Mouse (Mus musculus) frontal cortex, adult 2 months (tissue): ENCODE data around the gene Mrpl40. TPM values are rescaled to one million over a fixed set of nuclear protein-coding genes. Genes with fewer than 3 reads are reported as not detected.

Experiments used
- DNase-seq, 2 experiments: peaks; one replicate each; pipeline ENCODE4 v3.0.0; 2022; ENCODE audit warnings: low spot score in 1 of 2; ENCODE audit errors: extremely low spot score in 1 of 2
- polyA plus RNA-seq: library from polyadenylated mRNA; depleted of rRNA; stranded (reverse); fragments of >200 nt; gene quantifications from 2 replicates; pipeline ENCODE4 v1.2.3, GENCODE M21; 2012; rRNA removed

The Mrpl40 gene
- polyA plus RNA-seq, 1 experiment: 26.1 TPM

- DNase-seq: no peak
Observed at GRCm38 (mm10) chr16:18833486-18833885, 43.2 kb downstream of the Mrpl40 start.

- DNase-seq: no peak
Observed at GRCm38 (mm10) chr16:18829102-18829501, 47.6 kb downstream of the Mrpl40 start.

- DNase-seq: no peak
Observed at GRCm38 (mm10) chr16:18828630-18829029, 48.0 kb downstream of the Mrpl40 start.

GRCm38 (mm10) chr16:18822925-18823324, 53.7 kb downstream of the Mrpl40 start:
- DNase-seq: peak; percentile 31 to 50

GRCm38 (mm10) chr16:18822356-18822755, 54.3 kb downstream of the Mrpl40 start:
- DNase-seq: no peak

Other genes starting within 250 kb of the Mrpl40 start
- 772 and 810 TPM in 2 replicates for gene Sept5, start 246.9 kb downstream of the Mrpl40 start, polyA plus RNA-seq
- 105 and 107 TPM in 2 replicates for gene Cldn5, start 100.0 kb downstream of the Mrpl40 start, polyA plus RNA-seq
- 80.4 and 84.1 TPM in 2 replicates for gene Ufd1, start 65.1 kb downstream of the Mrpl40 start, polyA plus RNA-seq
- gene Cdc45, start 64.9 kb downstream of the Mrpl40 start, polyA plus RNA-seq: 2.7 and 2.8 TPM in 2 replicates
- 48.2 and 51.1 TPM in 2 replicates for gene 2510002D24Rik, start 40.3 kb downstream of the Mrpl40 start, polyA plus RNA-seq
- 0.57 TPM in 1 of 2 replicates, not detected in the other for gene Gm28539, start 40.3 kb downstream of the Mrpl40 start, polyA plus RNA-seq
- gene Hira, start 175 bp upstream of the Mrpl40 start, polyA plus RNA-seq: 70.1 and 70.6 TPM in 2 replicates